Mouse (Mus musculus) midbrain, embryonic 10.5 days (tissue): Measurements from ENCODE around the gene Gm28047. TPM values are rescaled to one million over a fixed set of nuclear protein-coding genes. Genes with fewer than 3 reads are reported as not detected.
"Not testable (repeated sequence)": the region's sequence is repeated elsewhere in the genome, so short reads cannot be mapped to it uniquely, and the experiment has no call there.

ENCODE experiments used
- DNase-seq: peaks from one replicate; pipeline ENCODE4 v3.0.0-alpha.2; 2017; ENCODE audit warnings: low spot score
- H3K27ac ChIP-seq: fragments of 300-500 bp; sonication (generic); replicated peaks from 2 replicates; pipeline ENCODE4 v1.5.1; 2016; ENCODE audit warnings: mild to moderate bottlenecking
- H3K27me3 ChIP-seq: fragments of 300-500 bp; sonication (generic); 2 replicates; pipeline ENCODE4 v1.6.1; 2016; ENCODE audit warnings: low read depth, mild to moderate bottlenecking; ENCODE audit not compliant: poor library complexity, severe bottlenecking
- H3K36me3 ChIP-seq: fragments of 300-500 bp; sonication (generic); 2 replicates; pipeline ENCODE4 v1.6.1; 2016; ENCODE audit warnings: mild to moderate bottlenecking, moderate library complexity
- H3K4me1 ChIP-seq: fragments of 300-500 bp; sonication (generic); 2 replicates; pipeline ENCODE4 v1.6.1; 2016
- H3K4me3 ChIP-seq: fragments of 300-500 bp; sonication (generic); 2 replicates; pipeline ENCODE4 v1.5.1; 2016; ENCODE audit warnings: mild to moderate bottlenecking, moderate library complexity
- H3K9me3 ChIP-seq: fragments of 300-500 bp; sonication (generic); replicated peaks from 2 replicates; pipeline ENCODE4 v1.6.1; 2016; ENCODE audit warnings: mild to moderate bottlenecking
- WGBS: fragments of 180-500 bp; shearing (Covaris S2); methylation state at CpG from one replicate; pipeline ENCODE4 v1.1.7; 2016; 5-methylcytosine and 5-hydroxymethylcytosine counted together
- polyA plus RNA-seq: library from polyadenylated mRNA; unstranded; fragments of >200 nt; fragmentation: Nextera tagmentation; extraction: Ambion mirVana; gene quantifications from 2 replicates; pipeline ENCODE4 v1.2.1, GENCODE M21; 2016

Gm28047 gene
- polyA plus RNA-seq, result not detected in 2 replicates

- WGBS, result under 1% methylated on average over 51 of the region's 51 CpGs
- H3K4me1 ChIP-seq, result peaks cover 23% of the 10 kb centered on the region
Measured at GRCm38 (mm10) chr15:102624970-102625686, at the start of gene Gm28047, which contains the start of gene Atf7. Gene Gm28047, minus strand, starts transcription at chr15:102625067. Gene Atf7, minus strand, starts transcription at chr15:102625464.

DNA sequence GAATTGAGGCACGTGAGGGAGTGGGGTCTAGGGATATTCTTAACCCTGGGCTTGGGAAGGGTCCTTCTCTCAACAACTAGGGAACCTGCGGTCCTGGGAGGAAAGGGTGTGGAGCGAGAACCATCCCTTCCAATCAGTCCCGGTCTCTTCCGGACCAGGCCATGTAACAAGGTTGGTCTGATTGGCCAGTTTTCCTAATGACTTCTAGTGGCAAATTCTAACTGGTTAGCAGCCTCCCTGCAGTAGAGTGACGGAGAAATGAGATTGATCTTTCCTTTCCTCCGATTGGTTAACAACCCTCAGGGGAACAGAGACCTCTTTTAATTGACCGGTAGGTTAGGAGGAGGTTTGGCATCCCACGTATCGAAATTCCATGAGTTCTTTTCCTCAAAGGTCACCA lies 48.7 kb upstream of the Gm28047 start:
- Histone ChIP-seq H3K36me3 (peaks cover 10% of the 10 kb centered on the region), H3K4me1 (peaks cover 52% of the 10 kb centered on the region), H3K27me3 (no peaks in the 10 kb centered on the region), H3K9me3 (no peaks in the 10 kb centered on the region), H3K4me3 (peak overlapping the region; percentile 84), H3K27ac (peak overlapping the region; percentile 100)
- 3% methylated on average over 10 of the region's 10 CpGs for WGBS
- peak; percentile 65 for DNase-seq

More at GRCm38 (mm10) chr15:102624970-102625686, at the start of gene Gm28047, which contains the start of gene Atf7:
- Histone ChIP-seq H3K27ac (peak within 1 kb of the TSS; percentile 98), H3K9me3 (no peaks in the 10 kb centered on the region), H3K36me3 (0 out of 2 replicates have a peak, but pooled peaks cover 4% of the 10 kb centered on the region), H3K27me3 (no peaks in the 10 kb centered on the region), H3K4me3 (peak within 1 kb of the TSS; percentile 76)
- peak; percentile 99 for DNase-seq

DNA sequence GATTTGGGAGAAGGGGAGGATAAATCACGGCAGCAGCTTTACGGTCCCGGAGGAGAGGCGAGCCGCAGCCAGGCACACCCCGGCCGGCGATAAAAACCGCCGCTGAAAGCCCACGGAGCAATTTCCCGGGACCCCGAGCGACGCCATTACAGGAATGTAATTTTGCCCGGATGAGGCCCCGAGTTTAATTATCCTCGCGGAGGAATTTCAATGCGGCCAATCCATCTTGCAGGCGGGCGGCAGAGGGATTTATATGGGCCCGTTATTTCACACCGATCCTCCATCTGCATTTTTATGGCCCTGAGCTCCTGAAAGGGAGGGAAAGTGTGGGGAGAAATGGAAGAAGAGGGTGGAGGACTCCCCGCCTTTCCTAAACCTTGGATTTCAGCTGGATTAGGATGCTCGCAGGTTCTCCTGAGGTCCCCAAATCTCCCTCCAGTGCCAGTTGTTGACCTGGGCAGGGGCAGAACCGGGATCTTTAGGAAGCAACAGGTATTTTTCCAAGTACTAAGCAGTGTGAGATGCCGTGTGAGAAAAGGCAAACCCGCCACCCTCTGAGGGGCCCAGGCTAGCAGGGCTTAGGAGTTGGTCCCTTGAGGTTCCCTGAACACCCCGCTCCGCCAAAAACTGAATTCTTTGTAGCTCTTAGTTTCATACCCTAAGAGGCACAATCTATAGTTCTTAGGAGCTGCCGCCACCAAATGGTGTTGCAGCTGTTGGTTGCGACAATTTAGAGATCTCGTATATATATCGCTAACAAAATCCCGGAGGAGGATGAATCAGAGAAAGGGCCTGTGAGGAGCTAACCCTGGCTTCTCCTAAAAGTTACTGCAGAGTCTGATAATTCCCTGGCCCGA lies 47.6 kb upstream of the Gm28047 start, which contains the start of gene Atp5g2:
Gene Atp5g2, minus strand, starts transcription at position 138 of the 857 bp plus-strand sequence.
- peak within 1 kb of the TSS; percentile 84 for H3K4me3 ChIP-seq
- peaks cover 21% of the 10 kb centered on the region for H3K36me3 ChIP-seq
- peaks cover 52% of the 10 kb centered on the region for H3K4me1 ChIP-seq
- H3K27me3 ChIP-seq, result no peaks in the 10 kb centered on the region
- WGBS, result 2% methylated on average over 37 of the region's 37 CpGs
- no peak for DNase-seq
- no peaks in the 10 kb centered on the region for H3K9me3 ChIP-seq
- H3K27ac ChIP-seq, result peak within 1 kb of the TSS; percentile 100

- no peaks in the 10 kb centered on the region for H3K27me3 ChIP-seq
- WGBS, result under 1% methylated on average over 34 of the region's 34 CpGs
- no peaks in the 10 kb centered on the region for H3K9me3 ChIP-seq
- peaks cover 27% of the 10 kb centered on the region for H3K36me3 ChIP-seq
- peak; percentile 91 for DNase-seq
- H3K27ac ChIP-seq, result peak overlapping the region; percentile 100
- peak overlapping the region; percentile 84 for H3K4me3 ChIP-seq
- peaks cover 52% of the 10 kb centered on the region for H3K4me1 ChIP-seq
Measured at GRCm38 (mm10) chr15:102671721-102672214, 46.9 kb upstream of the Gm28047 start.

- WGBS, result under 1% methylated on average over 53 of the region's 53 CpGs
- Histone ChIP-seq H3K9me3 (no peaks in the 10 kb centered on the region), H3K4me1 (peaks cover 52% of the 10 kb centered on the region), H3K36me3 (peaks cover 35% of the 10 kb centered on the region), H3K27me3 (no peaks in the 10 kb centered on the region), H3K27ac (peak overlapping the region; percentile 100), H3K4me3 (peak overlapping the region; percentile 84)
- peak; percentile 99 for DNase-seq
Measured at GRCm38 (mm10) chr15:102670767-102671575, 46.1 kb upstream of the Gm28047 start.

- Histone ChIP-seq H3K9me3 (no peaks in the 10 kb centered on the region), H3K4me3 (peak overlapping the region; percentile 84), H3K4me1 (peaks cover 52% of the 10 kb centered on the region), H3K36me3 (peaks cover 41% of the 10 kb centered on the region), H3K27ac (peak overlapping the region; percentile 100), H3K27me3 (no peaks in the 10 kb centered on the region)
- DNase-seq, result no peak
- 15% methylated on average over 6 of the region's 6 CpGs for WGBS
Measured at GRCm38 (mm10) chr15:102670281-102670680, 45.4 kb upstream of the Gm28047 start.

DNA sequence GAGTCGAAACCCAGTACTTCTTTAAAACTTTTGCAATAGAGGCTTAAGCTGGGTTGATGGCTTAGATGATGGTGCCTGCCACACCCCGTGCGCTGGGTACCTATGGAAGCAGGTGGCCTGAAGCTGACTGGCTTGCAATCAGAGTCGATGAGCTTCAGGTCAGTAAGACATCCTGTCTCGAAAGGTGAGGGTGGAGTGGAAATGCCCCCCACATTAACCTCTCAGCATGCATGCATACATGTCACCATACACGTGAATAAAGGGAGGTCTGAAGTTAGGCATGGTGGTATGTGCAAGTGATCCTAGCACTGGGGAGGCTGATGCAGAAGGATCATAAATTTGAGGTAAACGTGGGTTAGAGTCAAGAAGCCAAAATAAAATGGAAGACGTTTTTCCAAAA lies 44.7 kb upstream of the Gm28047 start:
- no peak for DNase-seq
- Histone ChIP-seq H3K9me3 (no peaks in the 10 kb centered on the region), H3K27me3 (no peaks in the 10 kb centered on the region), H3K4me3 (peak overlapping the region; percentile 84), H3K27ac (peak overlapping the region; percentile 100; the same call in 1 of the 2 replicates), H3K4me1 (peaks cover 52% of the 10 kb centered on the region), H3K36me3 (peaks cover 48% of the 10 kb centered on the region)
- 90% methylated on average over 8 of the region's 8 CpGs for WGBS

DNA sequence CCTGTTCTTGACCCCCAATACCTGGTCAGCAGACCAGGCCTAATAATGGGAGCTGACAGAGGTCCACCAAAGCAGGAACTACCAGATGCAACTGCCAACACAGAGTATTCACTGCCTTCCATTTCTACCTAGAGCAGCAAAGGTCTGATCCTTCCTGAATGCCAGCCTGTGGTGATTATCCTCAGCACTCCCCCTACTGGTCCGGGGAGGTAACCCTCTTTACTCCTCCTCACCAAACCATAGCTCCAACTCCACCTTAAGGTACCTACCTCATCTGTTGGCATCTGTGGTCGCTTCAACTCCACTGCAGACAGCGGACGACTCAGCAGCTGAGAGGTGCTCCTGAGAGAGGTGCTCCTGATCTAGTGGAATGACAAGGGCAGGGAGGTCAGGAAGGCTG lies 40.6 kb upstream of the Gm28047 start:
- Histone ChIP-seq H3K27ac (no peak overlapping the region), H3K4me3 (no peak overlapping the region), H3K4me1 (peaks cover 16% of the 10 kb centered on the region), H3K36me3 (peaks cover 88% of the 10 kb centered on the region), H3K9me3 (no peaks in the 10 kb centered on the region), H3K27me3 (no peaks in the 10 kb centered on the region)
- DNase-seq, result peak; percentile 43
- WGBS, result 56% methylated on average over 4 of the region's 4 CpGs

GRCm38 (mm10) chr15:102663825-102664224 lies 39.0 kb upstream of the Gm28047 start:
- H3K4me1 ChIP-seq, result 0 out of 2 replicates have a peak, but pooled peaks cover under 1% of the 10 kb centered on the region
- DNase-seq, result no peak
- WGBS, result 94% methylated on average over 8 of the region's 8 CpGs
- H3K27ac ChIP-seq, result no peak overlapping the region
- no peaks in the 10 kb centered on the region for H3K27me3 ChIP-seq
- no peak overlapping the region for H3K4me3 ChIP-seq
- peaks cover 91% of the 10 kb centered on the region for H3K36me3 ChIP-seq
- H3K9me3 ChIP-seq, result no peaks in the 10 kb centered on the region

- not testable (repeated sequence) for H3K4me3 ChIP-seq, H3K9me3 ChIP-seq, H3K4me1 ChIP-seq, H3K27ac ChIP-seq, H3K27me3 ChIP-seq, DNase-seq
- 100% methylated on average over 1 of the region's 2 CpGs for WGBS
- H3K36me3 ChIP-seq, result peaks cover 80% of the 10 kb centered on the region
Measured at GRCm38 (mm10) chr15:102662601-102663000, 37.7 kb upstream of the Gm28047 start.

GRCm38 (mm10) chr15:102657926-102658381 lies 33.1 kb upstream of the Gm28047 start:
- H3K4me3 ChIP-seq, result no peak overlapping the region
- no peaks in the 10 kb centered on the region for H3K27me3 ChIP-seq
- no peak overlapping the region for H3K27ac ChIP-seq
- WGBS, result 92% methylated on average over 3 of the region's 3 CpGs
- no peak for DNase-seq
- peaks cover 34% of the 10 kb centered on the region for H3K36me3 ChIP-seq
- no peaks in the 10 kb centered on the region for H3K9me3 ChIP-seq
- H3K4me1 ChIP-seq, result peaks cover 12% of the 10 kb centered on the region

- Histone ChIP-seq H3K4me1 (peaks cover 12% of the 10 kb centered on the region), H3K36me3 (peaks cover 22% of the 10 kb centered on the region), H3K4me3 (no peak overlapping the region), H3K27me3 (no peaks in the 10 kb centered on the region), H3K27ac (peak overlapping the region; percentile 60), H3K9me3 (no peaks in the 10 kb centered on the region)
- DNase-seq, result no peak
- 26% methylated on average over 4 of the region's 4 CpGs for WGBS
Measured at GRCm38 (mm10) chr15:102656658-102657057, 31.8 kb upstream of the Gm28047 start.
